ENCODE assay signal across 30 mouse cellular contexts in genomic region chr7:97623402-97623801, GRCm38 (mm10).
"Had no signal": no experiment of that assay in that cellular context is flagged by ENCODE, and none has a peak within 500 bp of the region (broad histone marks: within the 10 kb centered on the region; RNA-seq: fewer than 3 reads in every experiment).

No protein-coding gene starts in this region.

- H3K9me3 ChIP-seq: limb, embryonic 10.5 days; limb, embryonic 12.5 days; limb, embryonic 13.5 days; limb, embryonic 15.5 days; liver, embryonic 12.5 days; liver, embryonic 13.5 days; liver, embryonic 15.5 days; lung, embryonic 15.5 days; megakaryocyte, embryonic 14.5 days; midbrain, embryonic 10.5 days; midbrain, embryonic 12.5 days; midbrain, embryonic 13.5 days; midbrain, embryonic 15.5 days; neural tube, embryonic 12.5 days had no signal

- H3K27ac ChIP-seq: limb, embryonic 10.5 days; limb, embryonic 12.5 days; limb, embryonic 13.5 days; limb, embryonic 15.5 days; liver, embryonic 12.5 days; liver, embryonic 13.5 days; liver, embryonic 14.5 days; liver, embryonic 15.5 days; lung, embryonic 15.5 days; macrophage; midbrain, embryonic 10.5 days; midbrain, embryonic 12.5 days; midbrain, embryonic 13.5 days; midbrain, embryonic 15.5 days; neural tube, embryonic 12.5 days had no signal

- H3K4me3 ChIP-seq: limb, embryonic 10.5 days; limb, embryonic 12.5 days; limb, embryonic 13.5 days; limb, embryonic 15.5 days; liver, embryonic 12.5 days; liver, embryonic 13.5 days; liver, embryonic 15.5 days; lung, embryonic 15.5 days; megakaryocyte, embryonic 14.5 days; midbrain, embryonic 10.5 days; midbrain, embryonic 12.5 days; midbrain, embryonic 13.5 days; midbrain, embryonic 15.5 days; myocyte; neural tube, embryonic 12.5 days had no signal

- DNase-seq: left cerebral cortex, postnatal 4 days; liver; liver, embryonic 13.5 days; liver, postnatal 0 days; lung, adult 18-20 months; lung, adult 2 months; lung, embryonic 14.5 days; lung, postnatal 10 days; lung, postnatal 14 days; lung, postnatal 36 days; lung, postnatal 4 days; midbrain, embryonic 14.5 days had no signal

- H3K36me3 ChIP-seq: liver, embryonic 13.5 days; midbrain, embryonic 15.5 days; neural tube, embryonic 12.5 days had no signal

- H3K4me2 ChIP-seq: limb, embryonic 12.5 days; limb, embryonic 13.5 days; limb, embryonic 15.5 days; liver, embryonic 11.5 days; liver, embryonic 12.5 days; liver, embryonic 13.5 days; liver, embryonic 15.5 days; lung, embryonic 14.5 days; lung, embryonic 15.5 days; midbrain, embryonic 11.5 days; midbrain, embryonic 12.5 days; midbrain, embryonic 13.5 days; midbrain, embryonic 15.5 days; neural tube, embryonic 12.5 days had no signal

- H3K4me1 ChIP-seq: limb, embryonic 10.5 days; limb, embryonic 12.5 days; limb, embryonic 15.5 days; liver, embryonic 12.5 days; liver, embryonic 13.5 days; liver, embryonic 15.5 days; lung, embryonic 15.5 days; midbrain, embryonic 15.5 days; neural tube, embryonic 12.5 days had no signal

- H3K27me3 ChIP-seq: limb, embryonic 12.5 days; limb, embryonic 13.5 days; limb, embryonic 15.5 days; liver, embryonic 12.5 days; liver, embryonic 13.5 days; liver, embryonic 15.5 days; lung, embryonic 15.5 days; megakaryocyte, embryonic 14.5 days; midbrain, embryonic 12.5 days; midbrain, embryonic 13.5 days; midbrain, embryonic 15.5 days; neural tube, embryonic 12.5 days had no signal

- H3K9ac ChIP-seq: limb, embryonic 12.5 days; limb, embryonic 13.5 days; limb, embryonic 15.5 days; liver, embryonic 12.5 days; liver, embryonic 13.5 days; liver, embryonic 14.5 days; liver, embryonic 15.5 days; liver, postnatal 0 days; lung, embryonic 14.5 days; lung, embryonic 15.5 days; midbrain, embryonic 12.5 days; midbrain, embryonic 13.5 days; midbrain, embryonic 15.5 days; neural tube, embryonic 12.5 days had no signal
